Mouse (Mus musculus): ENCODE results near the gene Bpi.

The Bpi gene

GRCm38 (mm10) chr2:158299731-158300130, 41.8 kb downstream of the Bpi start:
- DNase-seq, result no peak

- DNase-seq, result no peak
Measured at GRCm38 (mm10) chr2:158302807-158303206, 44.9 kb downstream of the Bpi start.

- DNase-seq, result no peak
Measured at GRCm38 (mm10) chr2:158305948-158306695, 48.2 kb downstream of the Bpi start, which contains the start of gene Lbp. Gene Lbp, plus strand, starts transcription at chr2:158306493.

- DNase-seq, result no peak
Measured at GRCm38 (mm10) chr2:158306696-158307049, 48.8 kb downstream of the Bpi start.

- no peak for DNase-seq
Measured at GRCm38 (mm10) chr2:158308276-158308675, 50.4 kb downstream of the Bpi start.

DNA sequence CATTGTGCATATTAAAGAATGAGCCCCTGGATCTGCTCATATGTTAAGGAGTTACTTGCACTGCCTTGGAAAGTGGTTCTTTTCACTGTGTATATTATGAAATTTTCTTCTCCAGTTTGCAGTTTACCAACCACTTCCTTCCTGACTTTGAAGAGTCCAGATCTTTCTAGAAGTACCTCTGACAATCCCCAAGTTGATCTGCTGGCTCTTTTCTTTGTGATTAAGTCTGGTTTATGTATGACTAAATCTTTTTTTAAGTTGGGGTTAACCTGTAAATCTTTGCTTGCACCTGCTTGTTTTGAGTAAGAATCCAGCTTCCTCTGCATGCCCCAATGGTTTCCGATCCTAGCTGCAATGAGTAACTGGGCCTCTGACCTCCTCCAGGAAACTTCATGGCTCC, 55.2 kb downstream of the Bpi start:
- DNase-seq, result no peak

- DNase-seq, result peak in 1 of 2 experiments; percentile 18
Measured at GRCm38 (mm10) chr2:158316371-158316770, 58.5 kb downstream of the Bpi start.

DNA sequence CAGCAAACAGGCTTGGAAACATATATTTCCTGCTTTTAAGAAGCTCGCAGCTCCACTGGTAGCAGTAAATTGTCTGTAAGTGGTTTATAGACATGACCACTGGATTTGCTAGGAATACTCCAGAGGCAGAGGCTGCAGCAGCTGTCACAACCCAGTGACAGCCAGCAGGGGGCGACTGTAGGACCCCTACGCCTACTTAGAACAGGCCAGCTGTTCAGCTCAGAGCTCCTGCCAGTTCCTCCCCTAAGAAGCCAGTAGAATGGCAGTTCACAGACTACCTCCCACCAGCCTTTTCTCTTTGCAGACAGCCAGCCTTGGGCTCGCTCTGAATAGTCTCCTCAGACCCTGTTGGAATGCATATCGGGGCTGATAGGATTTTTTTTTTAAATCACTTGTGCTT, 59.1 kb downstream of the Bpi start:
- DNase-seq, result peak; percentile 53 to 57

DNA sequence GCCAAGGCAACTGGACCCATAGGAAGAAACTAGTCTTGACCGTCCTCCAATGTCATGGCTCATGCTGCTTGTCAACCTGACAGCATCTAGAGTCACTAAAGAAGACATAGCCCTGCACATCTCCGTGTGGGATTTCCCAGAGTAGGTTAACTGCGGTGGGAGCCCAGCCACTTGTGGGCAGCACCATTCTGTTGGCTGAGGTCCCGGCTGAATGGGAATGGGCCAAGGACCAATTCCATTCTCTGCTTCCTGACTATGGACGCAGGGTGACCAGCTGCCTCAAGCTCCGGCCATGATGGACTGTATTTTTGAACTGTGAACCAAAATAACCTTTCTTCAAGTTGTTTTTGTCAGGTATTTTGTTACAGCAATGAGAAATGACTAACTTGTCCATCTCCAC, 63.7 kb downstream of the Bpi start:
- DNase-seq, result no peak

DNA sequence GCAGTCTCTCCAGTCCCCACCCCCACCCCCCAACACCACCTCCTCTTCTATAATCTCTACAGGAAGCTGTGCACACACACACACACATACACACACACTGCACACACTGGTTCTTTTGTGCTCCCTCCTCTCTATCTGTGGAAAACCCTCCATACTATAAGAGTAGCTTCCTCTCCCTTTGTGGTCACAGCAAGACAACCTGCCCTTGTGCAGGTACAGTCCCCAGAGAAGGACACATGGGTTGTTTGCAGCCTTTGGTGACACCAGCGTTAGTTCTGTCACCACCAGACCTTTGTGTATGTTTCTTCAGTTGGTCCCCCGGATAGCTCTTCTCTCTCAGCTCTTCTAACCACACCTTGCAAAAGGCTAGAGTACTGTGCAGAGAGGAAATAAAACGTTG, 65.0 kb downstream of the Bpi start:
- no peak for DNase-seq

DNA sequence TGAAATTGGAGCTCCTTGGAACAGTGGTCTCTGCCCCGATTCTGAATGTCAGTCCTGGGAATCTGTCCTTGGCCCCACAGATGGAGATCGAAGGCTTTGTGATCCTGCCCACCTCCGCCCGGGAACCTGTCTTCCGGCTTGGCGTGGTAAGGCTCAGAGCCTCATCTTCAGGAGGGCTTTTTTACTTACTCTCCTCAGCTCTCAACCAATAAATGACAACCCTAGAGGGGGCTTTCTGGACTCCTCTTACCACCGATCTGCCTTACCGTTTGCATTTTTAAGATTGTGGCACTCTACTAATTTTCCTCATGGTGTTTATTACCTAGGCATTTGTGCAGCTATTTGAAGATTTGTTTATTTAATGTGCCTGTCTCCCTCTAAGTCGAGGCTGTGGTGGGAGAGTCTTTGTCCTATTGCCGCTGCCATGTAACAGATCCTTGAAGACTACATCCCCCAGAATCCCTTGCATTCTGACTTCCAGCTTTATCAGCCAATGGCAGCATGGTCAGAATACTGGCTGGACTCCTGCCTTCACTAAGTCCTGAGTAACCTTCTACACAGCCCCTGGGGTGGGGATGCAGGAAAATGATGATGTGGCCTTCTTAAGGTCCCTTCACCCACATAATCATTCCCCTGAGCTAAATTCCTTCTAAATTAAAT, 66.8 kb downstream of the Bpi start:
- no peak for DNase-seq

GRCm38 (mm10) chr2:158325609-158326008, 67.7 kb downstream of the Bpi start:
- DNase-seq, result no peak

Data from B cell, adult 2 months (primary cell).